Mouse (Mus musculus) adrenal gland, adult 2 months (tissue): ENCODE measurements at regions not wholly inside any gene's neighbourhood (a gene's known extent, or its start where the extent isn't known, plus 50 kb on each side); places are given as distances from the start of the nearest gene placed in this dataset.
A peak's percentile ranks its signal among the peaks of the same experiment; 100 is the strongest.

Experiments used
- DNase-seq: peaks from one replicate; pipeline ENCODE4 v3.0.0; 2021

DNA sequence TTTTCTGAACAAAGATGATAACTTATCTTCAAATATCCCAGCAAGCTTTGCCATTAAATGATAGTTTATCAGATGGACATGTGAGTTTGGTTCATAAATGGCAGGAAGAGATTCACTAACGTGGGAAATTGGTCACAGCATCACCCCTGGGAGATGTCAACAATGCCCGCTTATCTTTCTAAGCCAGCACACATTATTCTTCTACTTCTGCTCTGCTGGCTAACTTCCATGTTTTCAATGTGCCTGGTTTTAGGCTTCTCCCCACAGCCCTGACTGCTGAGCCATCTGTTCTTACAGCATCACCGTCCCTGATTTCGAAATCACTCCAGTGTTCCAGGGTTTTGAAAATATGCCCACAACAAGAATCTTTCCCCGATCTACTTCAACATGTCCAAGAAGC, 2175.4 kb downstream of the 9330182O14Rik start:
- peak; percentile 8 for DNase-seq

DNA sequence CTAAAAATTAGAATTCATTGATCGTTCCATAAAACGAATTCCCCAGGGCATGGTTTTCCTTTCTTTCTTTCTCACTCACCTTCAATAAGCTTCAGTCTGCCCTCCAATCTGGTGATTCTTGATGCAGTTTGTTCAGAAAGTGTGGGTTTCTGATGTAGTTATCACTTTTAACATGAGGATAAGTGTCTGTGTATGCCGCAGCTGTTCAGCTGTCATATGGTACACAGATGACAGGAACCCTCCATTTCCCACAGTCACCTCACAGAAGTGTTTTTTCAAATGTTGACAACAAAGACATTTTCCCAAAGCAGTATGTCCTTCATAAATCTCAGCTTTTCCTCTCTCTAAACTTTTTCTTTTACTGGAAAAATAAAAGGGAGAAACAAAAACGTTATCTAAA, 2177.0 kb downstream of the 9330182O14Rik start:
- no peak for DNase-seq

DNA sequence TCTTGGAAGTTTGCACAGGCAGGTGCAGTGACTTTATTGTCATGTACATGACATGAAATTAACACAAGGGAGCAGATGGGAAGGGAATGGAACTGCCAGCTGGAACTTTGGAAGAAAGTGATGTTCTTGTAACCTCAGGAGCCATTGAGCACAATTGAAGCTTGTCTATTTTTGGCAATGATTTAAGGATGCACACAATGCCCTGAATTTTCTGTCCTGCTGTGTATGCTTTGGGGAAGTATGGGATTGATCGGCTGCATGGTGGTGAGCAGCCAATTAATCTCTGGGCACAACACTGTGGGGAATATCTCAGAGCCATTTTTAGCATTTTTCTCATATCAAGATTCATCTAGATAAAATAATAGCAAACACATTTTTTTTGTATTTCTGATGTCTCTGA, 2186.2 kb downstream of the 9330182O14Rik start:
- DNase-seq, result no peak

DNA sequence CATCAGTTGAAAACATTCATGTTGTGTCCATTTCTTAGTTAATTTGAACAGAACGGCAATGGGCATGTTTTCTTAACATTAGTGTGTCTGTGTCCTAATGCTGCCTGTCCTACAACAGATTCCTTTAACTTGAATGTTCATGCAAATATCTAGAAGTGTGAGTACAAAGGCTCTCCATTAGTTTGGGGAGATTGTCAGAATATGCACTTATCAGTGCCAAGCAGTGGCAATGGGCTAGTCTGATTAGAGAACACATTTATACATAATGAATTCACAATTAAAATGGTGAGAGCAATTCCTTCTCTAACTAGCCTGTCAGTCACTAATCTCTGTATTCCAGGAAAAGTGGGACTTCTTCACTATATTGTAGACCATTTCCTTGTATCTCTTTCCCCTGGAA, 2188.8 kb downstream of the 9330182O14Rik start:
- no peak for DNase-seq

DNA sequence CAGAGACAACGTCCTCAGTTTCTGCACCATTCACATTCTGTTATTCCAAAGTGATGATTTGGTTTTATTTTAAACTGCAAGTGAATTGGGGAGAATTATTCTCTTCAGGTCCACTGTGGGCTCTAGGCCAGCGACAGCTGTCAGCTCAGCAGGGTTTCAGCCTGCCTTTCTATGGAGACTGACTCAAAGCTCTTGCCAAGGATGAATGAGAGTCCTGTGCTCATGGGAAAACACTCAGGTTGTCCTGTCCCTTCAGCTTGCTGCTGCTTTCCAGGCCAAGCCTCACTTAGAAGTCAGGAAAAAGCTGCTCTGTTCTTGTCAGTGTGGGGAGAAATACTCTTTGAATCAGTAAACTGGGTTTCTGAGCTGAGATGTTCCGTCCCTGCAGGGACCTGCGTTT, 2191.1 kb downstream of the 9330182O14Rik start:
- DNase-seq, result no peak

DNA sequence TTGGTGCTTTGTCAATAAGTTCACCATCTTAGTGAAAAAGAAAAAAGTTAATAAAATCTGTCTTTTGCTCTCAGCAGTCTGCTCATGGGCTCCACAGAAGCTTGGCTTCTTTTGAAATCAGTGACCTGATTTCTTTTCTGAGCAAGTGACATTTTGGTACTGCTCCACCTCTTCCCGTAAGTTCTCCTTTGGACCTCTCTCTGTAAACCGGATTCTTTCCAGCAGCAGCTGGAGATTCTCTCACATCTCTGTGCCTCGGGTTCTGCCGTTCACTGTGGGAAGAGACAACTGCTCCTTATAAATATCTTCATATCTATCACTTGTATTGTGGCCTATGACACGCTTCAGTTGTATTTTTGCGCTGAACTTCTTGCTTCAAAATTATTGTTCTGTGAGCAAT, 2194.4 kb downstream of the 9330182O14Rik start:
- no peak for DNase-seq

DNA sequence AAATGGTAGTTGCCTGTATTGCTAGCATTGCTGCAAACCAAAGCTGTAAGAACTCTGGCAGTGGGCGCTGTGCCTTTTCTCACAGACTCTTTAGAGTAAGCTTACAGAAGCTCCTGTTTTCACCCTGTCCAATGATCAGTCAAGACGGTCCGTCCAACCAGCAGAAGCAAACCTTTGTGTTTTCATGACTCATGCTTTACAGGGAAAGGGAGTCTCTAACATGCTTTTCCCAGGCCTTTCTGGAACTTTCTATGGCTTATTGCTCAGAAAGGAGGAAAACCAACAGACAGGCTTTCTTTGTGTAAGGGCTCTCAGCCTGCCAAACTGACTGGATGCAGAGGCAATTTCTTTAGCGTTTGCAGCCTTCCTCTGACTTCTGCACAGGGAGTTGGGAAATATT, 2195.6 kb downstream of the 9330182O14Rik start:
- DNase-seq, result peak; percentile 2

DNA sequence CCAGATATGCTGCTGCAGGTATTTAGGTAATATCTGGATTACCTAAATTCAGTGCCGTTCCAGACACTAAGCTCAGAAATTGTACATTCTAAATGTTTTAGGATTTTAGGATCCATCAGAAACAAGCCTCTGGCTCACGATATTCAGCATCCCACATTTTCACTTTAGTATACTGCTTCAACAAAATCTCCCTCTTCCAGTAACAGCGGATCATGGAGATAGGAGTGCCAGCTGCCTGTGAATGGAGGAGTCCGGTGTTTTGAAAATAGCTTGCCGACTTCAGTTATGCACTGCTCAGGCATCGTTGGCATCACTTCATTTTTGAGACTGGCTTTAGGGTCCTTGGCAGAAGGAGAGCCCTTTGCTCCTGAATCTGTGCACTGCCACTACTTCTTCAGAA, 2199.5 kb downstream of the 9330182O14Rik start:
- no peak for DNase-seq

DNA sequence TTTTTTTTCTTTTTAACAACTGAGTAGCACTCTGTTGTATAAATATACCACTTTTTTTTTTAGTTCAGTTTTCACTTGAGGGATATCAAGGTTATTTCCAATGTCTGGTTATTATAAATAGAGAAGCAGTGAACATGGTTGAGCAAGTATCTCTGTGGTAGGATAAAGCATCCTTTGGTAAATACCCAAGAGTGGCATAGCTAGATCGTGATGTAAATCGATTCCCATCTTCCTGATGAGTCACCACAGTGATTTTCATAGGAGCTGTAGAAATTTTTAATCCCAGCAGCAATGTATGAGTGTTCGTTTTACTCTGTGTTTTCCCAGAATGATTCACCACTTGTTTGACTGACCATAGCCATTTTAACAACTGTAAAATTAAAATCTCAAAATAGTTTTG, 2212.0 kb downstream of the 9330182O14Rik start:
- no peak for DNase-seq

DNA sequence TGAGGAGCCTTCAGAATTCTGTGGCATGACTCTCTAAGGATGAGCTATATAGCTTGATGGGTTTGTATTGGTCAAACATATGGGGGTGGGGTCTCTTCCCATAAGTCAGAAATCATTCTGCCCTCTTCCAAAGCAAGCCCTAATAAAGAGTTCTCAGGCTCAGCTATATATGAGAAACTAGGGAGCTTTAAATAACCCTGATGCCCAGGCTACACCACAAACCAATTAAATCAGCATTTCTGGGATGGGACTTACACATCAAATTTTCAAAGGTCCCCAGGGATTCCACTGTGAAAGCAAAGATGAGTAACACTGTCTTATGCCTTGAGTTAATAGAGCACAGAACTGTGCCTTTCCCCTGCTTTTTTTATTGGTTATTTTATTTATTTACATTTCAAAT, 2227.7 kb downstream of the 9330182O14Rik start:
- no peak for DNase-seq

DNA sequence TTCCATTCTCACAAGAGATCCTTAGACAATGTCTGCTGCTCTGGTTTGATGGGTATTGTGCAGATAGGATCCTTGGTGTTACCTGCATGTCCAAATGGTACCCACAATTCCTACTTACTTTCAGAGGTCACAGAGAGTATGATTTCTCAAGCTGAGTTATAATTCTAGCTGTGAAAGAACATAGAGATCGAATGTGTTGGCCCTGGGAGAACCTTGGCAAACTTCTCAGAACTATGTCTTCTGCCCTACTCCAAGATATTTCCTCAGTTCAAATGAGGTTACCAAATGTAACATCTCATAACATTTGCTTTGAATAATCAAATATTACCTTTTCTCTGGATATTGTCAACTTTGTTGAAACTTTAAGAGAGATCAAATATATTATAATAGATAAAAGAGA, 2230.8 kb downstream of the 9330182O14Rik start:
- DNase-seq, result no peak

DNA sequence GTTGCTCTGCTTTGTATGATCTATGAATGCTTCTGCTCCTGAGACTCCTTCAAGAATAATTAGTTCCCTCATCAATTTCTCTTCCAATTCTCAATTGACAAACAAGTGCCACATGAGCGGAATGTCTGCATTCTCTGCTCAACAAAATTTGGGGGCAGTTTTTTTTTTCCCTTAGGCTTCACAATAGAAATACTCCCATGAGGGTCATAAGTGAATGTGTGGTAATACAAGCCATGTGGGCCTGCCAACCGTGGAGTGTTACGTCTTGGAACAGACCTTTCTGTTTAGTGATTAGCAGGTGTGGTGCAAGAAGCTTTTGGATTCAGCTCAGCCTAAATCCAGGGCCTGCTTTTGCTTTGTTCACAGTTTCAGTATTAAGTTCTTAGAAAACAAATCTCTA, 2232.6 kb downstream of the 9330182O14Rik start:
- DNase-seq, result peak; percentile 10

DNA sequence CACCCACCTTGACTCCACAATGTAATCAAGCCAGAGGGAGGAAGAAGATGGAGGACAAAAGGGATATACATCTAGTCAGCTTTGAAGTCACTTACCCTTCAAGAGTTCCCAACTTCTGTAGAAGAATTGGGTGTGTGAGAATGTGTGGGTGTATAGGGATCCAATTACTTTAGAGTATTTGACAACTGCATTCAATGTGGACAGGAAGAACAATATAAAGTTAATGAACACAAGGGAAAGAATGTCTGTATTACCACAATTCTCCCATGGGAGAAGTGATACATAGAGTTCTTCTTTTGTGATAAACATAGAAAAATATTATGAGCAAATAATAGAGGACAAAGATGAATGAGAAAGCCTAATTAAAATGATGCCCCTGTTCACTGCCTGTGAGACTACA, 2235.4 kb downstream of the 9330182O14Rik start:
- no peak for DNase-seq

DNA sequence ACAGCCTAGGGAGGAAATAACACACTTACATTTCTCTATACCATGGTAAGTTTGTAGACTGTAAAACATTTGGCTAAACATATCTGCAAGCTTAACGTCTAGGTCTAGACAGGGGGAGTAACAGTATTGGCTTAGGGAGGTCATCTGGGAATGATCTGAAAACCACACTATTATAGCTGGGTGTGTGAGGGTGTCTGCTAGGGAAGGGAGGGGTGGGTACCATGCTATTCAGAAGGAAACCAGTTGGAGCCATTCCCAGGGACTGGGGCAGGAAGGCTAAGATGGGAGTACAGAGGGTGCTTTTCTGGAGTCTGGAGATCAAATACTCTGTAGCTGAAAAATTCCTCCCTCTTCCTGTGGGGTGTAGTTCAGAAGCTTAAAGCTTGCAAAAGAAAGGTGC, 2235.9 kb downstream of the 9330182O14Rik start:
- no peak for DNase-seq

DNA sequence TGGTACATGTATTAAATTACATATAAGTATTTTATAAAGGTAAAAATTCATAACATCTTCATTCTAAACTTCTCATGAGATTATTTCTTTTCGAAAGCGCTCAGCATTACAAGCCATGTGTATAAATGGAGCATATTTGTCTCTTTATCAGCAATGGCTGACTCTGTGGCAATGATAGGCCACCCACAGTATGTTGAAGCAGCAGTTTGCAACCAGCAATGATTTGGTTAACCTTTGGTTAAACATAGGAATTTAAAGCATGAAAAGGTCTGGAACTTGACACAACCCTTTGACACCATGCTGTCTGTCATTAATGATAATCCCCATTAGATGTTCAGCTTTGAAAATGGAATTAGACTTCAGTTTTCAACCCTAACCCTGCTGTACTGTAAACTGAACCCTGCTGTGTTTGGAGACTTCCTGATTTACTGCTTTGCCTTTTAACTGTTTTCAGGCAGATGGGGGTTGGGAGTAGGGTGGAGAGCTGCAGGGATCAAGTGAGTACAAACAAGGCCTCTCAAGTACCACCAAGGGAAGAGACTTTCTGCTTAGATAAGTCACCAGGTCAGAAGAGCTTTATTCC, 2238.6 kb downstream of the 9330182O14Rik start:
- no peak for DNase-seq
